Mouse (Mus musculus): ENCODE measurements around the gene Sdc3. TPM values are rescaled to one million over a fixed set of nuclear protein-coding genes. Genes with fewer than 3 reads are reported as not detected.

Sdc3 gene
- total RNA-seq, 2 experiments from 2014 or later = 35.5 to 46.0 TPM

- no peak for DNase-seq
- intact Hi-C loops (cut with DNase I) = no loop called here
Observed at GRCm38 (mm10) chr4:130814742-130815330, 22.5 kb downstream of the Sdc3 start.

- no peak for DNase-seq
- intact Hi-C loops (cut with DNase I) = no loop called here
Observed at GRCm38 (mm10) chr4:130815860-130816259, 23.5 kb downstream of the Sdc3 start.

GRCm38 (mm10) chr4:130819806-130820205 is 27.5 kb downstream of the Sdc3 start:
- no peak for DNase-seq
- intact Hi-C loops (cut with DNase I) = loop anchor here (2.0 kb wide), 1 partner anchor 23 kb away; no protein-coding TSS in a partner anchor

GRCm38 (mm10) chr4:130820594-130821255 is 28.4 kb downstream of the Sdc3 start:
- DNase-seq = no peak
- intact Hi-C loops (cut with DNase I) = no loop called here

GRCm38 (mm10) chr4:130828851-130829673 is 36.7 kb downstream of the Sdc3 start:
- intact Hi-C loops (cut with DNase I) = no loop called here
- peak; percentile 71 to 79 for DNase-seq

- no peak for DNase-seq
- intact Hi-C loops (cut with DNase I) = loop anchor here (2.0 kb wide), 1 partner anchor 41 kb away; the partner anchor contains the start of gene Sdc3
Observed at GRCm38 (mm10) chr4:130834122-130834521, 41.8 kb downstream of the Sdc3 start.

GRCm38 (mm10) chr4:130835550-130835949 is 43.2 kb downstream of the Sdc3 start:
- DNase-seq = peak; percentile 39 to 43
- intact Hi-C loops (cut with DNase I) = loop anchor here (2.0 kb wide), 1 partner anchor 43 kb away; the partner anchor contains the start of gene Sdc3

GRCm38 (mm10) chr4:130836281-130837061 is 44.1 kb downstream of the Sdc3 start:
- DNase-seq = no peak
- intact Hi-C loops (cut with DNase I) = loop anchor here (2.0 kb wide), 1 partner anchor 38 kb away; no protein-coding TSS in a partner anchor

GRCm38 (mm10) chr4:130838585-130838984 is 46.2 kb downstream of the Sdc3 start:
- no peak for DNase-seq
- intact Hi-C loops (cut with DNase I) = no loop called here

GRCm38 (mm10) chr4:130841107-130841840 is 48.9 kb downstream of the Sdc3 start:
- peak in 1 of 2 experiments; percentile 49 for DNase-seq
- intact Hi-C loops (cut with DNase I) = no loop called here

- intact Hi-C loops (cut with DNase I) = no loop called here
Observed at GRCm38 (mm10) chr4:130848814-130849213, 56.5 kb downstream of the Sdc3 start.

GRCm38 (mm10) chr4:130857661-130858060 is 65.3 kb downstream of the Sdc3 start:
- intact Hi-C loops (cut with DNase I) = no loop called here
- no peak for DNase-seq

More at GRCm38 (mm10) chr4:130848814-130849213, 56.5 kb downstream of the Sdc3 start:
- no peak for DNase-seq

GRCm38 (mm10) chr4:130858880-130859279 is 66.5 kb downstream of the Sdc3 start:
- DNase-seq = no peak
- intact Hi-C loops (cut with DNase I) = no loop called here

- DNase-seq = no peak
- intact Hi-C loops (cut with DNase I) = no loop called here
Observed at GRCm38 (mm10) chr4:130859467-130859866, 67.1 kb downstream of the Sdc3 start.

- DNase-seq = no peak
- intact Hi-C loops (cut with DNase I) = no loop called here
Observed at GRCm38 (mm10) chr4:130860902-130861652, 68.7 kb downstream of the Sdc3 start.

- intact Hi-C loops (cut with DNase I) = no loop called here
Observed at GRCm38 (mm10) chr4:130861653-130862208, 69.4 kb downstream of the Sdc3 start.

GRCm38 (mm10) chr4:130862538-130862937 is 70.2 kb downstream of the Sdc3 start:
- intact Hi-C loops (cut with DNase I) = no loop called here

More at GRCm38 (mm10) chr4:130861653-130862208, 69.4 kb downstream of the Sdc3 start:
- DNase-seq = peak; percentile 61 to 66

GRCm38 (mm10) chr4:130865460-130865859 is 73.1 kb downstream of the Sdc3 start:
- intact Hi-C loops (cut with DNase I) = no loop called here
- DNase-seq = no peak

More at GRCm38 (mm10) chr4:130862538-130862937, 70.2 kb downstream of the Sdc3 start:
- DNase-seq = no peak

All from heart, postnatal 36 days (tissue).